Mouse (Mus musculus) midbrain, postnatal 0 days (tissue): ENCODE measurements at regions not wholly inside any gene's neighbourhood (a gene's known extent, or its start where the extent isn't known, plus 50 kb on each side); places are given as distances from the start of the nearest gene placed in this dataset.
A peak's percentile ranks its signal among the peaks of the same experiment; 100 is the strongest.

Experiments
- ATAC-seq: fragments of 200-750 bp; cut with Nextera tagmentation; 2 replicates; pipeline ENCODE4 v1.8.0; 2017; ENCODE audit warnings: moderate number of reproducible peaks, mild to moderate bottlenecking, moderate TSS enrichment, moderate library complexity; ENCODE audit not compliant: low FRiP score
- DNase-seq: peaks from one replicate; pipeline ENCODE4 v3.0.0-alpha.2; 2015; ENCODE audit warnings: low spot score
- H3K27ac ChIP-seq: fragments of 300-500 bp; sonication (generic); 2 replicates; pipeline ENCODE4 v1.5.1; 2014; ENCODE audit warnings: low read depth, mild to moderate bottlenecking, low read length, mixed read lengths
- H3K27me3 ChIP-seq: fragments of 300-500 bp; sonication (generic); 2 replicates; pipeline ENCODE4 v1.6.1; 2014; ENCODE audit warnings: low read length, control low read depth, mixed read lengths; ENCODE audit not compliant: insufficient read depth
- H3K36me3 ChIP-seq: fragments of 300-500 bp; sonication (generic); 2 replicates; pipeline ENCODE4 v1.6.1; 2014; ENCODE audit warnings: low read length, control low read depth, mixed read lengths; ENCODE audit not compliant: insufficient read depth
- H3K4me1 ChIP-seq: fragments of 300-500 bp; sonication (generic); 2 replicates; pipeline ENCODE4 v1.6.1; 2014; ENCODE audit warnings: mild to moderate bottlenecking, control low read depth, antibody characterized with exemption, low read length, mixed read lengths; ENCODE audit not compliant: insufficient read depth
- H3K4me2 ChIP-seq: fragments of 300-500 bp; sonication (generic); 2 replicates; pipeline ENCODE4 v1.6.1; 2014; ENCODE audit warnings: low read depth, mild to moderate bottlenecking, low read length, mixed read lengths; ENCODE audit not compliant: poor library complexity, severe bottlenecking
- H3K4me3 ChIP-seq: fragments of 300-500 bp; sonication (generic); 2 replicates; pipeline ENCODE4 v1.5.1; 2014; ENCODE audit warnings: low read depth, mild to moderate bottlenecking, low read length, moderate library complexity
- H3K9ac ChIP-seq: fragments of 300-500 bp; sonication (generic); replicated peaks from 2 replicates; pipeline ENCODE4 v1.6.1; 2014; ENCODE audit warnings: mild to moderate bottlenecking, low read length, moderate library complexity, mixed read lengths; ENCODE audit not compliant: poor library complexity, severe bottlenecking
- H3K9me3 ChIP-seq: fragments of 300-500 bp; sonication (generic); 2 replicates; pipeline ENCODE4 v1.6.1; 2016; ENCODE audit warnings: low read length, control low read depth
- CTCF ChIP-seq: IDR thresholded peaks from 2 replicates; pipeline ENCODE4 v1.5.1; 2016; ENCODE audit warnings: antibody characterized with exemption, mild to moderate bottlenecking
- WGBS: fragments of 180-500 bp; shearing (Covaris S2); extraction: QIAGEN DNeasy Blood & Tissue Kit; methylation state at CpG from one replicate; pipeline ENCODE4 v1.1.7; 2014; 5-methylcytosine and 5-hydroxymethylcytosine counted together

- Histone ChIP-seq H3K4me1 (no peaks in the 10 kb centered on the region), H3K36me3 (no peaks in the 10 kb centered on the region), H3K9me3 (no peaks in the 10 kb centered on the region), H3K27me3 (no peaks in the 10 kb centered on the region), H3K27ac (no peak overlapping the region), H3K4me3 (no peak overlapping the region), H3K4me2 (no peak overlapping the region), H3K9ac (no peak overlapping the region)
- TF ChIP-seq CTCF, result no peak
- ATAC-seq (no peak), DNase-seq (peak; percentile 44)
- 86% methylated on average over 3 of the region's 3 CpGs for WGBS
Measured at GRCm38 (mm10) chr2:79149012-79149698, 106.1 kb upstream of the Itga4 start.

GRCm38 (mm10) chr2:79151610-79152009 lies 103.6 kb upstream of the Itga4 start:
- Histone ChIP-seq H3K36me3 (no peaks in the 10 kb centered on the region), H3K4me3 (no peak overlapping the region), H3K27ac (no peak overlapping the region), H3K4me2 (no peak overlapping the region), H3K4me1 (no peaks in the 10 kb centered on the region), H3K9ac (no peak overlapping the region), H3K9me3 (no peaks in the 10 kb centered on the region), H3K27me3 (no peaks in the 10 kb centered on the region)
- TF ChIP-seq CTCF, result no peak
- no peak for DNase-seq
- 81% methylated on average over 4 of the region's 4 CpGs for WGBS
- ATAC-seq, result no peak

- ATAC-seq (no peak), DNase-seq (peak; percentile 36)
- no peaks in the 10 kb centered on the region for H3K9me3 ChIP-seq
- H3K4me2 ChIP-seq, result no peak overlapping the region
- 70% methylated on average over 6 of the region's 6 CpGs for WGBS
- no peaks in the 10 kb centered on the region for H3K36me3 ChIP-seq
- H3K27me3 ChIP-seq, result no peaks in the 10 kb centered on the region
- no peaks in the 10 kb centered on the region for H3K4me1 ChIP-seq
- no peak overlapping the region for H3K27ac ChIP-seq
- no peak overlapping the region for H3K4me3 ChIP-seq
- TF ChIP-seq CTCF, result no peak
- no peak overlapping the region for H3K9ac ChIP-seq
Measured at GRCm38 (mm10) chr2:79152031-79152694, 103.1 kb upstream of the Itga4 start.

- no peak overlapping the region for H3K9ac ChIP-seq
- H3K4me3 ChIP-seq, result no peak overlapping the region
- WGBS, result 71% methylated on average over 5 of the region's 5 CpGs
- H3K27ac ChIP-seq, result no peak overlapping the region
- H3K4me2 ChIP-seq, result no peak overlapping the region
- ATAC-seq (no peak), DNase-seq (peak; percentile 32)
- no peaks in the 10 kb centered on the region for H3K9me3 ChIP-seq
- no peaks in the 10 kb centered on the region for H3K27me3 ChIP-seq
- no peak for TF ChIP-seq CTCF
- no peaks in the 10 kb centered on the region for H3K4me1 ChIP-seq
- no peaks in the 10 kb centered on the region for H3K36me3 ChIP-seq
Measured at GRCm38 (mm10) chr2:79152695-79153057, 102.5 kb upstream of the Itga4 start.

- Histone ChIP-seq H3K4me2 (no peak overlapping the region), H3K4me1 (no peaks in the 10 kb centered on the region), H3K27ac (no peak overlapping the region), H3K27me3 (no peaks in the 10 kb centered on the region), H3K4me3 (no peak overlapping the region), H3K36me3 (no peaks in the 10 kb centered on the region), H3K9me3 (no peaks in the 10 kb centered on the region), H3K9ac (no peak overlapping the region)
- no peak for TF ChIP-seq CTCF
- DNase-seq (no peak), ATAC-seq (no peak)
- WGBS, result 78% methylated on average over 4 of the region's 4 CpGs
Measured at GRCm38 (mm10) chr2:79153070-79153469, 102.2 kb upstream of the Itga4 start.

GRCm38 (mm10) chr2:79158450-79159055 lies 96.7 kb upstream of the Itga4 start:
- H3K9ac ChIP-seq, result no peak overlapping the region
- no peak overlapping the region for H3K27ac ChIP-seq
- no peak overlapping the region for H3K4me2 ChIP-seq
- no peaks in the 10 kb centered on the region for H3K4me1 ChIP-seq
- H3K4me3 ChIP-seq, result no peak overlapping the region
- TF ChIP-seq CTCF, result no peak
- H3K9me3 ChIP-seq, result no peaks in the 10 kb centered on the region
- ATAC-seq (no peak), DNase-seq (peak; percentile 20)
- 54% methylated on average over 3 of the region's 3 CpGs for WGBS
- H3K27me3 ChIP-seq, result no peaks in the 10 kb centered on the region
- H3K36me3 ChIP-seq, result no peaks in the 10 kb centered on the region
